Mouse (Mus musculus): ENCODE measurements at regions not wholly inside any gene's neighbourhood (a gene's known extent, or its start where the extent isn't known, plus 50 kb on each side); places are given as distances from the start of the nearest gene placed in this dataset.

DNA sequence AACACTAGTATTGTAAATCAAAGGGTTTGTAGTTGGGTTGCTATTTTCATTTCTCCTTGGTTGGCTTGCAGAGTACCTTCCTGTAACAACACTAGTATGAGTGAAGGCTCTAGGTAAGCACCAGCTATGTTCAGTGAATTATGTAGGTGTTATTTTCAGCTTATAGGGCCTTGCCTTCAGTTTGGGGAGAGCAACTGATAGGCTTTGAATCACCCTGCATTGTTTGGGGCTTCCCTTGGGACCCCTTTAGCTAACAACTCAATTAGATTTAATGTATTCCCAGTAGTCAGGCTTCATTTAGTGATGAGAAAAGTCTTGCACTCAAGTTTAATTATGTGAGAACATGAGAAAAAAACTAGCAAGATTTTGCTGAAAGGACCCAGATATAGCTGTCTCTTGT is 193.6 kb downstream of the Col12a1 start:
- Histone ChIP-seq H3K4me3 (ENCODE audit: insufficient read depth, low read length) (no peak overlapping the region), H3K4me1 (ENCODE audit: control insufficient read depth, insufficient read depth, low read length) (no peaks in the 10 kb centered on the region), H3K27ac (ENCODE audit: insufficient read depth, low read length) (no peak overlapping the region)
- TF ChIP-seq POLR2A (IDR thresholded peaks at IDR 0.05; ENCODE audit: extremely low read depth, insufficient read depth, low read length), result no peak
- TF ChIP-seq CTCF (IDR thresholded peaks at IDR 0.05; ENCODE audit: extremely low read depth, insufficient read depth, low read length), result no peak

DNA sequence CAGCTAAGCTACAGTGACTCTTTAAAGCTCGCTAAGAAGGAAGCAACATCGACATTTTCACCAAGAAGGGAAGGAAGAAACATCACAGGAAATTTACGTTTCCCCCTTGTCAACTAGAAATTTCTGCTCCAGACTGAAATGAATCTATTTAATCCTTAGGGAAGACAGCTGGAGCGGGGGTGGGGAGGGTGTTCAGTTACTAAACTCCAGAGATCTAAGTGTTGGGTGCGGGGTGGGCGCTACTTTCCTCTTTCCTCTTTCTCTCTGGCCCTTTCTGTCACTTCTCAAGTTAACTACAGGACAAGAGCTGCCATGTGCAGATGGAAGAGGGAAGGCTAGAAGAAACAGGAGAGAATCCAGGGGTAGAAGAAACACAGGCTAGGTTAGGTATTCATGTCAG is 192.2 kb downstream of the Col12a1 start:
- Histone ChIP-seq H3K27ac (ENCODE audit: insufficient read depth, low read length) (no peak overlapping the region), H3K4me1 (ENCODE audit: control insufficient read depth, insufficient read depth, low read length) (no peaks in the 10 kb centered on the region), H3K4me3 (ENCODE audit: insufficient read depth, low read length) (no peak overlapping the region)
- TF ChIP-seq POLR2A (IDR thresholded peaks at IDR 0.05; ENCODE audit: extremely low read depth, insufficient read depth, low read length) (no peak), CTCF (IDR thresholded peaks at IDR 0.05; ENCODE audit: extremely low read depth, insufficient read depth, low read length) (no peak)

DNA sequence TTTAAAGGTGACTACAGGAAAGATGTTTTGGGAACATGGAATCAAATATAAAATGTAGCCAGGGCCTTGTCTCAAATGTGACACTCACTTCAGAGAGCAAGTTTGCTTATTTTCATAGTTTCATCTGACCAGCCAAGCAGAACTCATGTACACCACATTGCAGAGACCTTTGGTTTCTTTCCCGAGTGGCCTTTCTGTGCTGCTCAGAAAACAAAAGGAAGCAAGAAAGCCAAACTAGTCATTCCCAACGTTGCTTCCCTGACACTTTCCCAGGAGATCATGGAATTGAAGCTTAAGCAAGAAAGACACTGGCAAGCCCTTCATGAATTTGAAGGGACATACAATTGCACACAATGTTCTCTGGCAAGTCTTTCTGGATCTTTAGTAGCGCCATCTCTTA is 191.3 kb downstream of the Col12a1 start:
- no peaks in the 10 kb centered on the region for H3K4me1 ChIP-seq (ENCODE audit: control insufficient read depth, insufficient read depth, low read length)
- H3K27ac ChIP-seq (ENCODE audit: insufficient read depth, low read length), result no peak overlapping the region
- TF ChIP-seq CTCF (IDR thresholded peaks at IDR 0.05; ENCODE audit: extremely low read depth, insufficient read depth, low read length) (no peak), POLR2A (IDR thresholded peaks at IDR 0.05; ENCODE audit: extremely low read depth, insufficient read depth, low read length) (no peak)
- no peak overlapping the region for H3K4me3 ChIP-seq (ENCODE audit: insufficient read depth, low read length)

Measured in cortical plate, adult 2 months (tissue).